Mouse (Mus musculus) lung, adult 2 months (tissue): ENCODE measurements around the gene Psmb7.

Experiments
- CTCF ChIP-seq: fragments of 200-500 bp; IDR thresholded peaks from 2 replicates; pipeline ENCODE4 v1.5.1; 2011; ENCODE audit warnings: mild to moderate bottlenecking, low read length, control low read depth; ENCODE audit not compliant: insufficient read depth
- POLR2A ChIP-seq: fragments of 200-500 bp; IDR thresholded peaks from 2 replicates; pipeline ENCODE4 v1.6.1; 2011; ENCODE audit warnings: low read depth, mild to moderate bottlenecking, control low read depth, low read length, borderline replicate concordance; ENCODE audit errors: extremely low read depth

DNA sequence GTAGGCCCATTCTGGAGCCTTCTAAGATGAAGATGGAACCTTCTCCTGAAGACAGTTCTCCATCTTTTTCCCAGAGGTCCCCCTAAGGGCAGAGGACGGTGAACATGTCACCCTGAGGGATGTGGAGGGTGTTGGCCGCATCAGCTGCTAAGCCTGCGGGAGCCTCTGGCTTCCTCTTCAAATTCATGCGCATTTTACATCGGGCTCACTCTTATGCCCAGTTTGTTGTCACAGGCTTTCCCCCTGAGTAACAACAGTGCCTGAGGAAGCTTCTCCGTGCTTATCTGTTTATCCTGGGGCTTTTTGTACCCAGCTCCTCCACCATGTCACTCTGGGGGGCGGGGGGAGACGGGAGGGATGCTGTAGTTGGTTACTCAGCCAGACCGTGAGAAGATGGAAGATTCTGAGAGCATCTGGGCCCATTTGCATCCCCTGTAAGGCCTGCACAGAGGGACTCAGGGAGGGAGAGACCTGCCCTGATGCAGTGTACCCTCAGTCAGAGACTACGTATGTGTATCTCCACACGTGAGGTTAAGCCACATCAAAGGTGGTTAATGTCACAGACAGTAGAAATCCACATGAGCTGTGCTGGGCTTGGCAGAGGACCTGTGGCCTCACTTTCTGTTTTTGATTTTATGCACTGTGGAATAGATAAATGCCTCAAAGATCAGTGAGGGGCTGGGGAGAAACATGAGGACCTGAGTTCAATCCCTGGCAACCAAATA is 95.9 kb downstream of the Psmb7 start:
- TF ChIP-seq POLR2A = no peak
- no peak for TF ChIP-seq CTCF
